Mouse (Mus musculus) cerebellum, adult 2 months (tissue): ENCODE data around the gene Pgghg.

Experiments
- CTCF ChIP-seq: fragments of 200-500 bp; IDR thresholded peaks from 2 replicates; pipeline ENCODE4 v1.5.1; 2011; ENCODE audit warnings: low read depth, mild to moderate bottlenecking, control low read depth, low read length, moderate library complexity, borderline replicate concordance; ENCODE audit not compliant: insufficient read depth
- POLR2A ChIP-seq: fragments of 200-500 bp; IDR thresholded peaks from 2 replicates; pipeline ENCODE4 v1.6.1; 2011; ENCODE audit warnings: low read length, control low read depth, borderline replicate concordance; ENCODE audit not compliant: insufficient read depth

DNA sequence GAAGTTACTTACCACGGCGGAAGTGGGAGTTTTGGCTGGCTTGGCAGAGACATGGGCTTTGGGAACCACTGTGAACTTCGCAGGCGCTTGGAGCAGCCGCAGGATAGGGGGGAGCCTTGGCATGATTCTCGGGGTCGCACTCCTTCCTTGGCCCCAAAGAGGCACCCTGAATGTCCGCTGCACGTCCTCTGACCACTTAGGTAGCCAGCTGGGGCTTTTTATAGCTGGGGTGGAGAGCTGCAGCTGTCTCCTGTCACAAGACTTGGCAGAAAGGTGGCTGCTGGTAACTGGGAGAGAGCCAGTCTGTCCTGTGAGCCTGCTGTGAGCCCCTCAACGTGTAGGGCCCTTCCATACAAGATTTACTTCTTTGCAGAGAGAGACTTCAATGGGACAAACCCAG is 41.0 kb upstream of the Pgghg start, which contains the start of gene Cox8b:
- TF ChIP-seq CTCF (no peak), POLR2A (no peak)
